Mouse (Mus musculus) cerebellum, adult 9-10 months (tissue): ENCODE measurements around the gene Wbp2nl.
"Not testable (repeated sequence)": the region's sequence is repeated elsewhere in the genome, so short reads cannot be mapped to it uniquely, and the experiment has no call there.

Source experiments
- DNase-seq: peaks from one replicate; pipeline ENCODE4 v3.0.0; 2022

Gene Wbp2nl

GRCm38 (mm10) chr15:82351480-82351879, 52.7 kb downstream of the Wbp2nl start:
- DNase-seq, result no peak

GRCm38 (mm10) chr15:82353078-82353744, 54.5 kb downstream of the Wbp2nl start:
- no peak for DNase-seq

DNA sequence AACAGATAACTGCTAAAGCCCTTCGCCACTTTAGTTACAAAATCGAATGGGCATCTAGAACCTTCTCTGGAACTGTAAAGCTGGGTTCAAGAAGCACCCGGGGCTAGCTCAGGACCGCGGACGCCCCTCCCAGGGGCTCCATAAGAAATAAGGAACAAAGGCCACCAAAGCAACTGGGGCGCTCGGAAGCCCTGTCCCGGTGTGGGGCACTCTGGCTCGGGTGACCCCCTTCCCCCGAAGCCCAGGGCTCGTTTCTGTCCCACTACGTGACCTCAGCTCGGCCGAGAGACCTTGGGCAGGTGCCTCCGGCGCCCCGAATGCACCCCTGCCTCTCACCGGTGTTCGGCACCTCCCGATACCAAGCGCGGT, 55.0 kb downstream of the Wbp2nl start:
- DNase-seq, result no peak

DNA sequence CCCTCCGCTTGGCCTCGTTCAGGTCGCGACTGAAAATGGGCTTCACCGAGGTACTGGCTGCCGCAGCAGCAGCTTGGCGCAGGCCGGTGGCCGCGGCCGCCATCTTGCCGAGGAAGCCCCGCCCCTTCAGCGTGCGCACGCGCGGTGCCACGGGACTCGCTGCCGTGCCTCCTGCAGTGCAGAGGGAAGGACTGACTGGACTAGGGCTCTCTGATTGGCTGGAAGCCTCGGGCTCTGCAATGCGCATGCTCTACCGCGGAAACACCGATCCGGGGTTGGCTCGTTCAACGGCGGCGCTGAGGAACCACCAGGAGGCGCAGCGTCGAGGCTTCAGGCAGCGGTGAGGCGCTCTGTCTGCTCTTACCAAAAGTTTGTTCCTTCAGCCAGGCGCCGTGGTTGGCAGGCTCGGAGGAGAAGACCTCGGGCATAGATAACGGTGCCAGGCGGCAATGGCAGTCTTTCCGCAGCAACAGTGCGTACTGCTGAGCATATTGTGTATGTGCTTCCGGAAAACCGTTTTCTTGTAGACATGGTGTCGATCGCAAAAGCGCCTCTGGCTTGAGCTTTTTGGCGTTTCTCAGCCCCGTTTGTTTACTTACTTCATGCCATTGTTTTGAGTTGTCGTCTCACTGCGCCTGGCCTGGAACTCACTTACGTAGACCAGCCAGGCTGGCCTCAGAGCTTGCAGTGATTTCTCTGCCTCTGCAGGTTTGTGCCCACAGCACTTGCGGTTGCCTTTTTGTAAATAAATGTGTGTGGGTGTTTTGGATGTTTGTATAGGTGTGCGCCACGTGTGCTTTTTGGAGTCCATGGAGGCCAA, 55.6 kb downstream of the Wbp2nl start, which contains the start of gene Ndufa6:
Gene Ndufa6, minus strand, starts transcription at position 197 of the 820 bp plus-strand sequence.
- peak; percentile 98 for DNase-seq

- DNase-seq, result no peak
Observed at GRCm38 (mm10) chr15:82358431-82359260, 59.9 kb downstream of the Wbp2nl start.

- no peak for DNase-seq
Observed at GRCm38 (mm10) chr15:82361459-82362018, 62.8 kb downstream of the Wbp2nl start.

GRCm38 (mm10) chr15:82362234-82362633, 63.5 kb downstream of the Wbp2nl start:
- no peak for DNase-seq

- DNase-seq, result not testable (repeated sequence)
Observed at GRCm38 (mm10) chr15:82363801-82364200, 65.0 kb downstream of the Wbp2nl start.
